Mouse (Mus musculus): ENCODE data around the gene Hdac11.

GRCm38 (mm10) chr6:91111954-91112252 lies 44.6 kb upstream of the Hdac11 start:
- TF ChIP-seq CTCF (IDR thresholded peaks at IDR 0.05; ENCODE audit: low read depth, low read length), result no peak
- TF ChIP-seq POLR2A (IDR thresholded peaks at IDR 0.05; ENCODE audit: insufficient read depth, low read length), result no peak
